Mouse (Mus musculus) ovary, adult 18-20 months (tissue): ENCODE data around the gene Celf5.

Source experiments
- DNase-seq: peaks from one replicate; pipeline ENCODE4 v3.0.0; 2022; ENCODE audit warnings: low spot score, mixed read lengths

Celf5 gene

DNA sequence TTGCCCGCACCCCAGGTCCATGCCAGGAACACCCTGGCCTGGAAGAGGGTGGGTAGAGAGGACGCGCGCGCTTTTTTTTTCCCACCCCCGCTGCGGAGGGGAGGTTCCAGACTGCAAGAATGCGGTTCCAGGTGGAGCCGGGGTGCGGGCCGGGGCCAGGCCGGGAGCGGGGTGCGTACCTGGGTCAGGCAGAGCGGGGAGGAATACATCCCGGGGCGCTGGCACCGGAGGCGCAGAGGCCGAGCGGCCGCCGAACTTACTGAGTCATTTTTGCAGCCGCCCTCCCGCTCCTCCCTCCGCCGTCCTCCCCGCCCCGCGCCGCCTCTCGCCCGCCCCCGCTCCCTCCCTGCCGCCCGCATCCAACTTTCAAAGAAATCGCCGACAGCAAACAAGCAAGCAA, 55.6 kb downstream of the Celf5 start:
- DNase-seq, result peak; percentile 47

DNA sequence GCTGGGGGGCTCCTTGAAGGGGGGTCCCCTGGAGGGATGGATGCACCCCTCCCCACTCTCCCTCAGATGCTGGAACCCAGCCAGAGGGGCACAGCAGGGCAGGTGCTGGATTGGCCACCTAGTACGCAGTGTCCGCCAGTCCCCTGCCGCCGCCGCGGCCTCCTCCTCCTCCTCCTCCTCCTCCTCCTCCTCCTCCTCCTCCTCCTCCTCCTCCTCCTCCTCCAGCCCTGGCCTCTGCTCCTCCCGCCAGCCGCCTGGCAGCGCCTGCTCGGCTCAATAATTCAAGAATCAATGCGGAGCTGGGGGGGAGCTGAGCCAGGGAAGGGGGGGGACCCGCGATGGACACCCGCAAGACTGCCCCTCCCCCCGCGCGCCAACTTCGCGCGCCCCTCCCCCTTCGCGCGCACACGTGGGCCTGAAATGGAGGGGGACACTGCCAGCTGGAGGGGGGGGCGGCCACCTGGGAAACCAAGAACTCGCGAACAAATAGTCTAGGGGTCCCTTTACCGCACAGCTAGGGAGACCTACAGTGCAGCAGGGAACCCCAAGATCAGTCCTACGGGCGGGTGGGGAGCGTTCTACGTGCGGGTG, 56.3 kb downstream of the Celf5 start:
- peak; percentile 15 for DNase-seq

- DNase-seq, result peak; percentile 34
Observed at GRCm38 (mm10) chr10:81425236-81425850, 57.2 kb downstream of the Celf5 start.

DNA sequence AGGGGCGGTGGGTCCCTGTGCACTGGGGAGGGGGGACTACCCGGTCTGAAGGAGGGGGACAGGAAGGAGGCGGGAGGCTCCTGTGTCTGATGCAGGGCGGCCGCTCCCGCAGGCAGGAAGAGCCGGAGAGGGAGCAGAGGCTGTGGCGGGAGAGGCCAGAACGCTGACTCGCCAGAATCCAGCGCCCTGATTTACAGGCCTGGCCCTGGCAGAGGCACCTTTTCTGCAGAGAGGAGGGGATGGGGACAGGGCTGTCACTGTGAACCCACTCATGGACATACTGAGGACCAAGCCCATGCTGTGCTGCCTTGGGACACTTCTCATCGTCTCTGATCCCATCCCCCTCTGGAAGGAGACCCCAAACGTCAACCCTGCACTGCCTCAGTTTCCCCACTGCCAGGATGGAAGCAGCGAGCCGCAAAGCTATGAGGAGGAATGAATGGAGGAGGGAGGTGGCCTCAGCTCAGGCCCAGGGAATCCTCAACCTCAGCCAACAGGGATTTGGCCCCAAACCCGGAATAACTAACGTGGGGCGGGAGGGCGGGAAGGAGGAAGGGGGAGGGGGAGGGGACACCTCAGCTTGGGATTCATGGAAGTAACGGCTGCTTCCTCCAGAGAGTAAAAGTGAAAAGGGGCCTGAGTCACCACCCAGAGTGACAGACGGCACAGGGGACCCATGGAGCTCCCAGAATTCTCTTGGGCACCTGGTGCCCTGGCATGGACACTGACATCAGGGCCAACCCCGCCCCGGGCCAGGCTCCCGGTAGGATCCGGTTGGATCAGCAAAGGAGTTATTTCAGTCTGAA, 58.1 kb downstream of the Celf5 start:
- peak; percentile 22 for DNase-seq

DNA sequence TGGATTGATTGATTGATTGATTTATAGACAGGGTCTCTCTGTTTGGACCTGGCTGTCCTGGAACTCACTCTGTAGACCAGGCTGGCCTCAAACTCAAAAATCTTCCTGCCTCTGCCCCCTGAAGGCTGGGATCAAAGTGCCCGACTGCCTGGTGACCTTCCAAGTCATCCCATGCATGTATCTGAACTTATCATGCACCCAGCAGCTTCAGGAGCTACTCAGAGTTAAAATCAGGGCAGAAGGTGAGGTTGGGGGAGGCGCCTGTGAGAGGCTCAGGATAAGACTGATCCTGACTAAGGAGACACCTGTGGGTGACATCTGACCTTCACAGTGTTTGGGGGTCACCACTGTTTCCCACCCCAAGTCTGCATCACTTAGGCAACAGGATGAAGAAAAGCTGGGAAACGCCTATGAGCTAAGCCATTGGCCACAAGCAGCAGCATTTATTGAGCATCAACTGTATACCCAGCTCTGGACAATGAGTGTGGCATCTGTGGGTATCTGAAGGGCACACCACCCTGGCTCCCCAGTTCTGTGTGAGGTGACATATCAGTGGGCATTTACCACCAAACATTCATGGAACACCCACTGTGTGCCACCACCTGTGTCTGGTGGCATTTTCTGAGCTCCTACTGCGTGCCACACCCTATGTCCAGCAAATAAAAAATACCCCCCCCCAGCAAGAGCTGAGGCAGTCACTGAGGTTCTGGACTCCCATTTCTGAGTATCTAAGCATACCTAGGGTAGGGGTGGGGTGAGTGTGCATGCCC, 58.8 kb downstream of the Celf5 start:
- no peak for DNase-seq

DNA sequence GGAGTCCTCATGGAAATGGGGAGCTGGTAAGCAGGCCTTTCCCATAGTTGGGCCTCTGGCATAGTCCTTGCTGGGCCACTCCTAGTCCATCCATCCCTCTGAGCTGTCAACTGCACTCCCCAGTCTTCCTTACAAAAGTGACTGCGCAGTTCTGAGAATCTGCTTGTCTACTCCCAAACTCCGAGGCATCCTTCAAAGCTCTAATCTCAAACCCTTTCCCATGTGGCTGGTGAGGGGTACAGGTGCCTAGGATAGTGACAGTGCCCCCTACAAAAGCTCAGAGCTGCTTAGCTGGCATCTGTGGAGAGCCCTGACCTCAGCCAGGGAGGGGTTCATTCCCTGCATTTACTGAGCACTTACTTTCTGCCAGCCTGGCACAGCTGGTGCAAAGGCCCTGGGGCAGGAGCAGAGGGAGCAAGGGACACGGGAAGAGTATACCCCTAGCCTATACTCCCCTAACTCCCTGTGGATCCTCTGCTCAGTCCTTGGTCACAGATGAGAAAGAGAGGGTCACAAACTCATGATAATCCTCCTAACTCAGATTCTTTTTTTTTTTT, 59.8 kb downstream of the Celf5 start:
- peak; percentile 1 for DNase-seq

DNA sequence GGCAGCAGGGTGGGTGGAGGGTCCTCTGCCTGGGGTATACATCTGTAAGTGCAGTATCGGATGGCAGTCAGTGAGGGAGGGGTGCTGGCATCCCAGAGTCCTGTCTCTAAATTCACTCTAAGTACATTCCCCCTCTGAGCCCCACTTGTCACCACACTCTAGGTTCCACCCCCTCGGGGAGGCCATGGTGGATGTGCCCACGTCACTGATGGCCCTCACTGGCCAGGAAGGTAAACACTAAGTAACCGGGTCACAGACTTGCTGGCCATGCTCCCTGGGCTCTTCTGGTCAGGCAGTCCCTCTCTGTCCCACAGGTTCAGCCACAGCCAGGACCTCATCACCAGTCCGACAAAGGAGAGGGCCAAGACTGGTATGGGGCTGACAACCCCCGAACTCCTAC, 60.3 kb downstream of the Celf5 start:
- no peak for DNase-seq

DNA sequence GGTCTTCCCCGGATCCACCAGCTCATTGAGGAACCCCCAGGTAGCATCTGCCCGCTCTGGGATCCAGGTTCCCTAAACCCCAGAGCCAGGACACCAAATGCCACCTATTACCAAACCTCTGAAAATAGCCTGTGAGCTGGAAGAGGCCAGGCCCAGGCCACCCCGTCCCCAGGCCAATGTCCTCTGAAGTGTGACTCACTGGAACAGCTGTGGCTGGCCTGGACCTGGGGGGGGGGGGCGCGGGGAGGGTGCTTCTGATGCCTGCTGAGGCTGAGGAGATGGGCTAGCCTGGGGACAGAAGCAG, 60.8 kb downstream of the Celf5 start:
- DNase-seq, result no peak

- peak; percentile 1 for DNase-seq
Observed at GRCm38 (mm10) chr10:81421041-81421796, 61.3 kb downstream of the Celf5 start.

DNA sequence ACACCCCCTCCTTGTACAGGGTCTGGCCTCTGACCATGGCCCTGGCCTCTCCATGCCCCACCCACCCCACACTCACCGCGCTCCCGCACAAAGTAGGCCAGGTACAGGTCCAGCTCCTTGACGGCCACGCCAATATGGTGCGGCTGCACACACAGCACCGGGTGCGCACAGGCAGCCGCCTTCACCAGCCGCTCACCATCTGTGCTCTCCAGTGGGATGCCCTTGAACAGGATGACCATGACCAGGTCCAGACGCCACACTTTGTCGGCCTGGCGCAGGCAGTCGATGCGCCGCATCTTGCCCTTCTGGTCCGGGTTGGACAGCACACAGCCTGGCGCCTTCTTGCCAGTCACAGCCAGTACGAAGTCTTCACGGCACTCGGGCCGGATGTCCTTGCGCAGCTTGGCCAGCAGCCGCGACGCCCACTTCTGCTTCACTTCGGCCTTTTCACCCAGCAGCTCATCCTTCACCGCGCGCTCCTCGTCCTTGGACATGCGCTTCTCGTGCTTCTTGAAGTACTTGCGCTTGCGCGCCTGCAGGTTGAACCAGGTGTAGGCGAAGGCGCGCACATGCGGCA, 62.2 kb downstream of the Celf5 start:
- peak; percentile 70 for DNase-seq

GRCm38 (mm10) chr10:81419111-81419928, 63.2 kb downstream of the Celf5 start:
- peak; percentile 2 for DNase-seq

DNA sequence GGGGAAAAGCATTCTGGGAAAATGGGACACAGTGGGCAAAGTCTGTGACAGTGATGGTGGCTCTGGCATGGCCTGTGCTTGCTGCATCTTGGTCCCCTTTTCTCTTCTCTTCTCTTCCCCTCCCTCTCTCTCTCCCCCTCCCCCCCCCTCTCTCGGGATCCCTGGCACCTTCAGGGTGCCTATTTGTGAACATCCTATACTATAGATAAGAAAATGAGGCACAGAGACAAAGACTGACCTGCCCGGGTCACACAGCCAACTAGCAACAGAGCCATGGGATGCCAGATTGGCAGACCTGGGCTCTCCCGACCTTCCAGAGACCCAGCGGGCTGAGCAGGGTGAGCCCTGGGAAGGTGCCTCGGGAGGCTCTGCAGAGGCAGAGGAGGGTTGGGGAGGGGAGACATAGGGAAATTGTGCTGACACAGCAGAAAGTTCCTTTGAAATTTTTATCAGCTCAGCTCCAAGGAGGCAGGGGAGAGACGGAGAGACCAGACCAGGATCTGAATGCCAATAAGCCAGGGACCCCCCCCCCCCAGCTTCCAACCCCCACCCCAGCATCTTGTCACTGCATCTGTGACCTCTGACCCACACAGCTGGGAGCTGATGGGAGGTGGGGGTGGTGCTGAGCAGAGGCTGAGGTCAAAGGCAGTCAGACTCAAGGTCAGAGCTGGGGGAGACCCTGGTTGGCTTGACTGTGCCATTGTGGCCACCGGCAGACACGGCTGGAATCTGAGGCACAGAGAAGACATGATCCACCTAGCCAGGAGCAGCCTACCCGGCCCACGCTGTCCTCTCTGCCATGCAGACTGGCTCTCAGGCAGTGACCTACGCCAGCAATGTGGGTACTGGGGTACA, 64.1 kb downstream of the Celf5 start:
- no peak for DNase-seq

DNA sequence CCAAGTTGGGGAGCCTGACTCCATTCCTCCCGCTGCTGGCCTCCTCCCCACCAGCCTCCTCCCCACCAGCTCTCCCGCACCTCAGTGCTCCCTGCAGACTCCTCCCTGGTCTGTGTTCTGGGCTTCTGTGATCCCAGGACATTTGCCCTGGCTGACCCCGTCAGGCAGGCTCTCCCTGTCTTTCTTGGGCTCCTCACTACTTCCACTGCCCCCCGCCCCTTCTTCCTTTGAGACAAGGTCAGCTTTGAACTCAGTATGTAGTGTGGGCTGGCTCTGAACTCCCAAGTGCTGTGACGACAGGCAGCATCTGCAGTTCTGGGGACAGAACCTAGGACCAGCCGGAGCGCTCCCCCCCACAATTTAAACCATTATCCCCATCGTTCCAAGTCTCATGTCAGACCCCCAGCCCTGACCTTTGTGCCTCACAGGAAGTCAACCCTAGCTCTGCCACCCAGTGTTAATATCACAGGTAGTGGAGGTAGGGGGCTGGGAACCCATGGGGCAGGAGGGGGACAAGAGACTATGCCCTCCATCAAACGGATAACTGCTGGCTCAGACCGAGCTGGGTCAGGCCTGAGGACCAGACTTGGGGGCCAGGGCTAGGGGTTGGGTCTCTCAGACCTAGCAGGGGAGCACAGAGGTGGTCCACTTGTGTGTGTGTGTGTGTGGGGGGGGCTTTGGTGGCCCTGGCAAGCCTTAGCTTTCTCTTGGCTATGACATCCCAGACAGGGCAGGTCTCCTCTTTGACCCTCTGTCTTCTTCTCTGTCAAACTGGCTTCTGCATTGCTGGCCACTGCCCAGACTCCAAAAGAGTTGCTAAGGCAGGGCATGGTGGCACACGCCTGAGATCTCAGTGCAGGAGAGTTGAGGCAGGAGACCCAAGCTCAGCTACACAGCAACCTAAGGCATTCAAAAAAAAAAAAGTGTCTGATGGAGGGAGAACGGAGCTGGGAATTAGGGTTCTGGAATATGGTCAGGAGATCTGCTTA, 65.0 kb downstream of the Celf5 start:
- DNase-seq, result no peak

DNA sequence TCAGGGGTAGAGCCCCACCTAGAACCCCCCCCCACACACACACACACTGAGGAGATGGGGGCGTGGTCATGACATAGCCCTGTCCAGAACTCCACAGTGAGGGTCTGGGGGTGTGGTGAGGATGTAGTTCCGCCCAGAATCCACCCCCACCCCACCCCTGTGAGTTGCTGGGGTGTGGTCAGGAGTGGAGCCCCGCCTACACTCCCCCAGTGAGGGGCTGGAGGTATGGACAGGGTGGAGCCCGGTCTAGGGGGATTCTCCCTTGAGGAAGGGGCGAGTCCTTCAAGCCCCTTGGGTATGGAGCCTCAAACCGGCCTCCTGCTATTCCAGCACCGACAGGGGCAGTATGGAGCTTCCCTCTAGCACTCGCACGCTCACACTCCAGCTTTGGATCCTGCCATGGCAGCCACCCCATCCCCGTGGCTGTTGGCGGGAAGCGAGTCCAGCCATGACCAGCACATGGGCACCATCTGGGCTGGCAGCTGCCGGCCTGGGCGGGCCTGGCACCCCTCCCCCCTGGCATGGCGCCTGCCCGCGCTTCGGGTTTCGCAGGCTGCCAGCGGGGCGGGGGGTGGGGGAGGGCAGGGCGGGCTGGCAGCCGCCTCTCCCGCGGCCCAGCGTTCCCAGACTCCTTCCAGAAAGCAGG, 65.8 kb downstream of the Celf5 start:
- DNase-seq, result peak; percentile 77

DNA sequence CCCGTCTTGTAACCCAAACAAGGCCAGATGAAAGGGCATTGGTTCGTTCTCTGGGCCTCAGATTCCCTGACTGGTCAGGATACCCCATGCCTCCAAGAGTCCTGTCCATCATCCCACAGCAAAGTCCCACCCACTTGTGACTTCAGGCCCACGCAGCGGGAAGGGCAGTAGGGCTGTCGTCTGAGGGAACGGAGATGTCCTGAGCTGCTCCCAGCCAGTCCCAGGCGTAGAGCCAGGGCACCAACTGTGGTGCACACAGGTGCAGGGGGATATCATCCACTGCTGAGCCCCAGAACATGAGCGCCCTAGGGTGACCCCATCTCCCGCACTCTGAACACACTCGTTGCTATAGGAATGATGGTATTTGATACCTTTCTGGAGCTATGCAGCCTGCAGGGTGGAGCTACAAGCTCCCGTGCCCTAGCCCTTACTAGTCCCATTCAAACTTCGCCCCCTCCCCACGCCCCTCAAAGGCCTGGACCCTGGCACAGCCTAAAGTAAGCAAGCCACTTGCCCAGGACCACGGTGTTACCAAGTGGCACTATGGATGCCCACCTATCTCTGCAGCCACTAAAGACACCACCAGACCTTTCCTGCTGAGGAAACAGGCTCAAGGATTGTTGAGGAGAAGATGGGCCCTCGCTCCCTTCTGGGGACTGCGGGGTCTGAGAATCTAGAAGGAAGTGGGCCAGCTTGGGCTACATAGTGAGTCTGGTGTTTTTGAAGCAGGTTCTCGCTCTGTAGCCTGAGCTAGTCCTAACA, 66.8 kb downstream of the Celf5 start:
- no peak for DNase-seq

- no peak for DNase-seq
Observed at GRCm38 (mm10) chr10:81415146-81415545, 67.4 kb downstream of the Celf5 start.

GRCm38 (mm10) chr10:81414682-81415081, 67.8 kb downstream of the Celf5 start:
- no peak for DNase-seq
